ENCODE assay signal across 8 mouse cellular contexts in genomic region chr17:26068024-26068830, GRCm38 (mm10). TPM values are rescaled to one million over a fixed set of nuclear protein-coding genes. Genes with fewer than 3 reads are reported as not detected.
DNase-seq lines count a peak whose midpoint lies in the region; ATAC-seq and TF ChIP-seq lines count a peak whose summit lies in the region.

No protein-coding gene starts in this region.

- intact Hi-C loops in heart, postnatal 14 days (cut with DNase I): loop anchor here (2.0 kb wide), 2 partner anchors 23 to 57 kb away; no protein-coding TSS in a partner anchor

- H3K27me3 ChIP-seq in ES-Bruce4 (ENCODE audit: control insufficient read depth, insufficient read depth, low read length, poor library complexity, severe bottlenecking): no peaks in the 10 kb centered on the region
- peaks cover 77% of the 10 kb centered on the region for H3K27me3 ChIP-seq in liver, embryonic 12.5 days (replicated peaks)
- H3K27me3 ChIP-seq in neural tube, embryonic 12.5 days (replicated peaks): peaks cover 7% of the 10 kb centered on the region

- no peaks in the 10 kb centered on the region for H3K9me3 ChIP-seq in ES-Bruce4 (replicated peaks; ENCODE audit: control insufficient read depth, insufficient read depth, low read length, poor library complexity, severe bottlenecking)
- no peaks in the 10 kb centered on the region for H3K9me3 ChIP-seq in liver, embryonic 12.5 days (replicated peaks)
- no peaks in the 10 kb centered on the region for H3K9me3 ChIP-seq in neural tube, embryonic 12.5 days

- TF ChIP-seq CTCF in ES-Bruce4 (IDR thresholded peaks at IDR 0.05; ENCODE audit: low read depth, low read length): no peak

- H3K4me2 ChIP-seq in liver, embryonic 12.5 days: peak overlapping the region; percentile 96
- peak overlapping the region; percentile 95 for H3K4me2 ChIP-seq in neural tube, embryonic 12.5 days (replicated peaks)

- H3K4me3 ChIP-seq in ES-Bruce4 (ENCODE audit: low read depth, low read length): peak overlapping the region; percentile 73
- H3K4me3 ChIP-seq in liver, embryonic 12.5 days: peak overlapping the region; percentile 74
- H3K4me3 ChIP-seq in neural tube, embryonic 12.5 days: peak overlapping the region; percentile 85

- peak overlapping the region; percentile 65 for H3K9ac ChIP-seq in ES-Bruce4 (ENCODE audit: low read depth, poor library complexity, severe bottlenecking)
- peak overlapping the region; percentile 66 for H3K9ac ChIP-seq in liver, embryonic 12.5 days
- H3K9ac ChIP-seq in neural tube, embryonic 12.5 days: peak overlapping the region; percentile 94

- no peak for TF ChIP-seq POLR2A in ES-Bruce4 (IDR thresholded peaks at IDR 0.05; ENCODE audit: insufficient read depth, low read length)

- DNase-seq in adrenal gland, postnatal 10 days: peak; percentile 20
- no peak for DNase-seq in adrenal gland, adult 18-20 months (ENCODE audit: low spot score in 2 of 2)
- DNase-seq in heart, postnatal 14 days: peak; percentile 8 to 14
- DNase-seq in spleen, postnatal 36 days (ENCODE audit: low spot score in 2 of 2): no peak

- peaks cover 4% of the 10 kb centered on the region; the same call in 1 of the 2 replicates for H3K36me3 ChIP-seq in ES-Bruce4 (ENCODE audit: control insufficient read depth, insufficient read depth, low read length, poor library complexity, severe bottlenecking)
- H3K36me3 ChIP-seq in liver, embryonic 12.5 days: no peaks in the 10 kb centered on the region
- peaks cover 17% of the 10 kb centered on the region for H3K36me3 ChIP-seq in neural tube, embryonic 12.5 days

- 4% methylated on average over 44 of the region's 44 CpGs for WGBS in liver, embryonic 12.5 days (ENCODE audit: insufficient replicate concordance)
- WGBS in neural tube, embryonic 12.5 days: 1% methylated on average over 44 of the region's 44 CpGs

- H3K27ac ChIP-seq in ES-Bruce4 (ENCODE audit: insufficient read depth, low read length): no peak overlapping the region
- H3K27ac ChIP-seq in liver, embryonic 12.5 days: no peak overlapping the region
- peak overlapping the region; percentile 92; the same call in 1 of the 2 replicates for H3K27ac ChIP-seq in neural tube, embryonic 12.5 days

- no peaks in the 10 kb centered on the region for H3K4me1 ChIP-seq in ES-Bruce4 (ENCODE audit: control insufficient read depth, insufficient read depth, low read length)
- H3K4me1 ChIP-seq in liver, embryonic 12.5 days: peaks cover 34% of the 10 kb centered on the region
- H3K4me1 ChIP-seq in neural tube, embryonic 12.5 days: peaks cover 50% of the 10 kb centered on the region

- ATAC-seq in erythroblast, adult 5-6 weeks (replicated peaks; ENCODE audit: low FRiP score, poor library complexity, severe bottlenecking): 0 out of 2 replicates have a peak, but pooled peaks have one; percentile 34
- ATAC-seq in liver, embryonic 12.5 days: no peak
- no peak; the same call in 1 of the 2 replicates for ATAC-seq in neural tube, embryonic 12.5 days (ENCODE audit: low FRiP score, low read depth)

- no peak for TF ChIP-seq EP300 in ES-Bruce4 (IDR thresholded peaks at IDR 0.05; ENCODE audit: insufficient read depth, low read depth, low read length)

RNA-seq across cellular contexts. Expression of gene Rab11fip3, which starts 1.1 kb away (rescaled TPM):
- 10 to 100 TPM; 15.3 to 23.8 TPM for total RNA-seq in adrenal gland, postnatal 10 days (2021)
- 10 to 100 TPM; 22.6 to 24.6 TPM for total RNA-seq in adrenal gland, adult 18-20 months (2021)
- polyA plus RNA-seq in ES-Bruce4 (2011; ENCODE audit: insufficient read depth, insufficient read length, low read depth, missing spikeins): 27.5 and 27.6 TPM in 2 replicates
- total RNA-seq in erythroblast, adult 5-6 weeks (2015; ENCODE audit: low replicate concordance): not detected in 2 replicates
- 0.17 and 0.42 TPM in 2 replicates for total RNA-seq in erythroblast, adult 5-6 weeks (2017; ENCODE audit: low replicate concordance)
- 10 to 100 TPM; 22.7 to 25.3 TPM for total RNA-seq in heart, postnatal 14 days (2021)
- polyA plus RNA-seq in liver, embryonic 12.5 days (2016; fragmentation: Nextera tagmentation; extraction: Ambion mirVana): 4.2 and 4.3 TPM in 2 replicates
- polyA plus RNA-seq in neural tube, embryonic 12.5 days (2016; fragmentation: Nextera tagmentation; extraction: Ambion mirVana): 33.8 and 36.7 TPM in 2 replicates

RNA-seq across cellular contexts. Expression of gene Decr2, which starts 21.9 kb away (rescaled TPM):
- total RNA-seq in adrenal gland, postnatal 10 days (2021): 10 to 100 TPM; 50.4 to 63.7 TPM
- 10 to 100 TPM; 23.8 to 25.0 TPM for total RNA-seq in adrenal gland, adult 18-20 months (2021)
- polyA plus RNA-seq in ES-Bruce4 (2011; ENCODE audit: insufficient read depth, insufficient read length, low read depth, missing spikeins): 24.3 and 26.4 TPM in 2 replicates
- 3.1 TPM in 1 of 2 replicates, not detected in the other for total RNA-seq in erythroblast, adult 5-6 weeks (2015; ENCODE audit: low replicate concordance)
- total RNA-seq in erythroblast, adult 5-6 weeks (2017; ENCODE audit: low replicate concordance): 0.42 and 3.2 TPM in 2 replicates
- total RNA-seq in heart, postnatal 14 days (2021): 10 to 100 TPM; 10.9 to 13.0 TPM
- polyA plus RNA-seq in liver, embryonic 12.5 days (2016; fragmentation: Nextera tagmentation; extraction: Ambion mirVana): 12.0 and 13.2 TPM in 2 replicates
- 28.6 and 30.1 TPM in 2 replicates for polyA plus RNA-seq in neural tube, embryonic 12.5 days (2016; fragmentation: Nextera tagmentation; extraction: Ambion mirVana)

RNA-seq across cellular contexts. Expression of gene Nme4, which starts 27.2 kb away (rescaled TPM):
- 1 to 10 TPM; 4.5 to 6.5 TPM for total RNA-seq in adrenal gland, postnatal 10 days (2021)
- 1 to 10 TPM; 2.9 to 3.2 TPM for total RNA-seq in adrenal gland, adult 18-20 months (2021)
- polyA plus RNA-seq in ES-Bruce4 (2011; ENCODE audit: insufficient read depth, insufficient read length, low read depth, missing spikeins): 110 and 115 TPM in 2 replicates
- total RNA-seq in erythroblast, adult 5-6 weeks (2015; ENCODE audit: low replicate concordance): 10.0 and 15.9 TPM in 2 replicates
- 4.2 and 5.2 TPM in 2 replicates for total RNA-seq in erythroblast, adult 5-6 weeks (2017; ENCODE audit: low replicate concordance)
- total RNA-seq in heart, postnatal 14 days (2021): 1 to 10 TPM; 3.1 to 3.6 TPM
- polyA plus RNA-seq in liver, embryonic 12.5 days (2016; fragmentation: Nextera tagmentation; extraction: Ambion mirVana): 65.9 and 68.3 TPM in 2 replicates
- polyA plus RNA-seq in neural tube, embryonic 12.5 days (2016; fragmentation: Nextera tagmentation; extraction: Ambion mirVana): 50.8 and 54.4 TPM in 2 replicates

RNA-seq across cellular contexts. Expression of gene Tmem8, which starts 44.9 kb away (rescaled TPM):
- 1 to 10 TPM; 4.2 to 4.9 TPM for total RNA-seq in adrenal gland, postnatal 10 days (2021)
- 1 to 10 TPM; 6.4 to 7.6 TPM for total RNA-seq in adrenal gland, adult 18-20 months (2021)
- 15.6 and 16.5 TPM in 2 replicates for polyA plus RNA-seq in ES-Bruce4 (2011; ENCODE audit: insufficient read depth, insufficient read length, low read depth, missing spikeins)
- 9.6 and 13.2 TPM in 2 replicates for total RNA-seq in erythroblast, adult 5-6 weeks (2015; ENCODE audit: low replicate concordance)
- 4.3 and 5.0 TPM in 2 replicates for total RNA-seq in erythroblast, adult 5-6 weeks (2017; ENCODE audit: low replicate concordance)
- total RNA-seq in heart, postnatal 14 days (2021): 1 to 10 TPM; 1.2 to 1.9 TPM
- polyA plus RNA-seq in liver, embryonic 12.5 days (2016; fragmentation: Nextera tagmentation; extraction: Ambion mirVana): 1.9 and 2.2 TPM in 2 replicates
- polyA plus RNA-seq in neural tube, embryonic 12.5 days (2016; fragmentation: Nextera tagmentation; extraction: Ambion mirVana): 2.3 and 2.4 TPM in 2 replicates

RNA-seq across cellular contexts. Expression of gene Mrpl28, which starts 55.1 kb away (rescaled TPM):
- 100 to 1,000 TPM; 100 to 101 TPM for total RNA-seq in adrenal gland, postnatal 10 days (2021)
- total RNA-seq in adrenal gland, adult 18-20 months (2021): 10 to 100 TPM; 84.1 to 87.5 TPM
- 97.6 and 105 TPM in 2 replicates for polyA plus RNA-seq in ES-Bruce4 (2011; ENCODE audit: insufficient read depth, insufficient read length, low read depth, missing spikeins)
- total RNA-seq in erythroblast, adult 5-6 weeks (2015; ENCODE audit: low replicate concordance): 21.7 and 22.6 TPM in 2 replicates
- 10.1 and 11.0 TPM in 2 replicates for total RNA-seq in erythroblast, adult 5-6 weeks (2017; ENCODE audit: low replicate concordance)
- 100 to 1,000 TPM; 100 to 115 TPM for total RNA-seq in heart, postnatal 14 days (2021)
- polyA plus RNA-seq in liver, embryonic 12.5 days (2016; fragmentation: Nextera tagmentation; extraction: Ambion mirVana): 162 and 174 TPM in 2 replicates
- 190 and 200 TPM in 2 replicates for polyA plus RNA-seq in neural tube, embryonic 12.5 days (2016; fragmentation: Nextera tagmentation; extraction: Ambion mirVana)

Comparison
In these comparisons a context has a peak if more than half of its experiments do, and no peak if none do; other contexts are left out.
1. DNase-seq: peak in adrenal gland, postnatal 10 days (single experiment) and heart, postnatal 14 days (2 of 2); none in adrenal gland, adult 18-20 months (0 of 2) and spleen, postnatal 36 days (0 of 2).
2. RNA of gene Rab11fip3, which starts 1.1 kb away (total RNA-seq): 22.7 to 25.3 TPM in heart, postnatal 14 days, 22.6 to 24.6 TPM in adrenal gland, adult 18-20 months and 15.3 to 23.8 TPM in adrenal gland, postnatal 10 days; 0.17 to 0.42 TPM in erythroblast, adult 5-6 weeks; every median in the first group is over 10 times any median in the second.
3. Peak in every context shown above with its lines, with median percentiles within 50 percentile points of each other: H3K4me3 ChIP-seq and H3K9ac ChIP-seq.